Mouse (Mus musculus) bone marrow, adult 2 months (tissue): ENCODE data around the gene Sdk1.

Experiments
- CTCF ChIP-seq: fragments of 200-500 bp; IDR thresholded peaks from 2 replicates; pipeline ENCODE4 v1.5.1; 2011; ENCODE audit warnings: low read length, control low read depth; ENCODE audit not compliant: control insufficient read depth, insufficient read depth
- POLR2A ChIP-seq: fragments of 200-500 bp; IDR thresholded peaks from 2 replicates; pipeline ENCODE4 v1.6.1; 2011; ENCODE audit warnings: low read depth, mild to moderate bottlenecking, control low read depth, low read length, borderline replicate concordance; ENCODE audit not compliant: control insufficient read depth

- TF ChIP-seq POLR2A, result no peak
- no peak for TF ChIP-seq CTCF
Measured at GRCm38 (mm10) chr5:141243253-141243965, 2.1 kb downstream of the Sdk1 start.
